Mouse (Mus musculus) retina, postnatal 1 day (tissue): ENCODE results near the gene Ccdc9.
"Not testable (repeated sequence)": the region's sequence is repeated elsewhere in the genome, so short reads cannot be mapped to it uniquely, and the experiment has no call there.

Experiments
- DNase-seq: peaks from one replicate; pipeline ENCODE4 v3.0.0-alpha.2; 2012

The Ccdc9 gene

GRCm38 (mm10) chr7:16308093-16308492 is 21.5 kb upstream of the Ccdc9 start, which contains the start of gene Bbc3:
Bbc3 (plus strand) TSS chr7:16308393.
- DNase-seq = not testable (repeated sequence)

GRCm38 (mm10) chr7:16307141-16307540 is 20.5 kb upstream of the Ccdc9 start:
- DNase-seq = not testable (repeated sequence)

GRCm38 (mm10) chr7:16299419-16300035 is 12.9 kb upstream of the Ccdc9 start:
- peak; percentile 97 for DNase-seq

GRCm38 (mm10) chr7:16298927-16299326 is 12.3 kb upstream of the Ccdc9 start:
- no peak for DNase-seq

GRCm38 (mm10) chr7:16297616-16298015 is 11.0 kb upstream of the Ccdc9 start:
- no peak for DNase-seq

GRCm38 (mm10) chr7:16296766-16297390 is 10.3 kb upstream of the Ccdc9 start:
- peak; percentile 93 for DNase-seq

GRCm38 (mm10) chr7:16296146-16296545 is 9.6 kb upstream of the Ccdc9 start:
- DNase-seq = no peak

GRCm38 (mm10) chr7:16295321-16295900 is 8.8 kb upstream of the Ccdc9 start:
- peak; percentile 82 for DNase-seq

GRCm38 (mm10) chr7:16294837-16295236 is 8.2 kb upstream of the Ccdc9 start:
- DNase-seq = peak; percentile 93

- peak; percentile 75 for DNase-seq
Measured at GRCm38 (mm10) chr7:16294346-16294745, 7.8 kb upstream of the Ccdc9 start.

GRCm38 (mm10) chr7:16287791-16288190 is 1.2 kb upstream of the Ccdc9 start:
- no peak for DNase-seq

GRCm38 (mm10) chr7:16287016-16287415 is 421 bp upstream of the Ccdc9 start:
- no peak for DNase-seq

GRCm38 (mm10) chr7:16285450-16286025 is 1.1 kb downstream of the Ccdc9 start:
- DNase-seq = peak; percentile 67

GRCm38 (mm10) chr7:16284904-16285303 is 1.7 kb downstream of the Ccdc9 start:
- no peak for DNase-seq

GRCm38 (mm10) chr7:16284001-16284400 is 2.6 kb downstream of the Ccdc9 start:
- DNase-seq = no peak

GRCm38 (mm10) chr7:16282334-16282733 is 4.3 kb downstream of the Ccdc9 start:
- DNase-seq = no peak

- DNase-seq = no peak
Measured at GRCm38 (mm10) chr7:16280721-16281120, 5.9 kb downstream of the Ccdc9 start.

GRCm38 (mm10) chr7:16274922-16275890 is 11.4 kb downstream of the Ccdc9 start:
- DNase-seq = no peak

- peak; percentile 85 for DNase-seq
Measured at GRCm38 (mm10) chr7:16273766-16274140, 12.8 kb downstream of the Ccdc9 start.

GRCm38 (mm10) chr7:16273081-16273765 is 13.4 kb downstream of the Ccdc9 start, which contains the start of gene Inafm1:
Inafm1 (minus strand) TSS chr7:16273617.
- DNase-seq = peak; percentile 95

GRCm38 (mm10) chr7:16272681-16273080 is 13.9 kb downstream of the Ccdc9 start:
- DNase-seq = peak; percentile 75

- DNase-seq = no peak
Measured at GRCm38 (mm10) chr7:16271139-16271538, 15.5 kb downstream of the Ccdc9 start.
